Mouse (Mus musculus): ENCODE results near the gene Slc5a2. TPM values are rescaled to one million over a fixed set of nuclear protein-coding genes. Genes with fewer than 3 reads are reported as not detected.
A peak's percentile ranks its signal among the peaks of the same experiment; 100 is the strongest.

The Slc5a2 gene
- polyA plus RNA-seq, 1 experiment from 2014 or later: 2.1 TPM

DNA sequence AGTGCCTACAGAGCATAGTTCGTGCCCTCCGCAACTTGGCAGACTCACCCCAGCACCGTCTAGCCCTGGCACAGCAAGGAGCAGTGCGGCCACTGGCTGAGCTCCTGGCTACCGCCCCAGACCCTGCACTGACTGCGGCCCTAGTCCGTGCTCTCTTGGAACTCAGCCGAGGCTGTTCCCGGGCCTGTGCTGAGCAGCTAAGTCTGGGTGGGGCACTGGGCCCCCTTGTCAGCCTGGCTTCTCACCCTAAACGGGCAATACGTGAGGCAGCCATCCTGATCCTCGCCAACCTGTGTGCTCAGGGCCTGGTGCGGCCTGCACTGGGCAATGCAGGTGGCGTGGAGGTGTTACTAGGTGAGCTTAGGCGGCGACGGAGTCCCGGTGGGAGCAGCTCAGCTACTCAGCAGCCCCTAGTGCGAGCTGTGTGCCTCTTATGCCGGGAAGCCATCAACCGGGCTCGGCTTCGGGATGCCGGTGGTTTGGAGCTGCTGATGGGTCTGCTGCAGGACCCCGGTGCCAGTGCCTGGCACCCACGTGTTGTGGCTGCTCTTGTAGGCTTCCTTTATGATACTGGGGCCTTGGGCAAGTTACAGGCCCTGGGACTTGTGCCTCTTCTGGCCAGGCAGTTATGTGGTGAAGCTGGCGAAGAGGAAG, 25.2 kb upstream of the Slc5a2 start:
- H3K9ac ChIP-seq: no peak overlapping the region
- no peak overlapping the region for H3K27ac ChIP-seq (replicated peaks)
- H3K4me2 ChIP-seq: no peak overlapping the region
- no peak for ATAC-seq (ENCODE audit: insufficient read depth)
- no peaks in the 10 kb centered on the region for H3K27me3 ChIP-seq
- H3K36me3 ChIP-seq (replicated peaks): peaks cover 60% of the 10 kb centered on the region
- no peaks in the 10 kb centered on the region for H3K9me3 ChIP-seq (replicated peaks)
- H3K4me3 ChIP-seq (replicated peaks): no peak overlapping the region
- peaks cover 33% of the 10 kb centered on the region for H3K4me1 ChIP-seq (replicated peaks)
- WGBS (ENCODE audit: insufficient replicate concordance): 88% methylated on average over 27 of the region's 27 CpGs

DNA sequence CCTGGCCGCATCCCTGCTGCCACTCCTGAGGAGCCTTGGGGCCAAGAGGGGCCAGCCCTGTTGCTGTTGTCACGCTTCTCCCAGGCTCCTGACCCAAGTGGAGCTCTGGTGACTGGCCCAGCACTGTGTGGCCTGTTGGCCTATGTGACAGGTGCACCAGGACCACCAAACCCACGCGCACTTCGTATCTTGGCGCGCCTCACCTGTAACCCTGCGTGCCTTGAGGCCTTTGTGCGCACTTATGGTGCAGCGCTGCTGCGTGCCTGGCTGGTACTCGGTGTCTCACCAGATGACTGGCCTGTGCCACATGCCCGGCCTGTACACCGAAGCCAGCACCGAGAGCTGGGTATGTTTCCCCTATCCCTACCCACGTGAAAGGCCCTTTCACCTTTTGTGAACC, 23.1 kb upstream of the Slc5a2 start:
- Histone ChIP-seq H3K4me3 (replicated peaks) (no peak overlapping the region), H3K27ac (replicated peaks) (no peak overlapping the region), H3K9ac (no peak overlapping the region), H3K36me3 (replicated peaks) (peaks cover 55% of the 10 kb centered on the region), H3K4me1 (replicated peaks) (peaks cover 39% of the 10 kb centered on the region), H3K27me3 (peaks cover 8% of the 10 kb centered on the region; the same call in 1 of the 2 replicates), H3K4me2 (no peak overlapping the region), H3K9me3 (replicated peaks) (no peaks in the 10 kb centered on the region)
- 88% methylated on average over 16 of the region's 16 CpGs for WGBS (ENCODE audit: insufficient replicate concordance)
- no peak for ATAC-seq (ENCODE audit: insufficient read depth)

DNA sequence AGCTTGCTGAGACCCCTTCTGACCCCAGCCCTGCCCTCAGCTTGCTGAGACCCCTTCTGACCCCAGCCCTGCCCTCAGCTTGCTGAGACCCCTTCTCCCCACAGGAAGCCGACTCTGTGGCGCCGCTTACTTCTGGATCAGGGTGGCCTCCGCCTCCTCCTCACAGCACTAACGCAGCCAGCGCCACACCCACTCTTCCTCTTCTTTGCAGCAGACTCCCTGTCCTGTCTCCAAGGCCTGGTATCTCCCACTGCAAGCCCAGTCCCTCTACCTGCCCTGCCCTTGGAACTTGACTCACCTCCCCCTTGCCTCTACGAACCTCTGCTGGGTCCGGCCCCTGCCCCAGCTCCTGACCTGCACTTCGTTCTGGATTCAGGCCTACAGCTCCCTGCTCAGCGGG, 21.5 kb upstream of the Slc5a2 start:
- no peak for ATAC-seq (ENCODE audit: insufficient read depth)
- no peak overlapping the region for H3K9ac ChIP-seq
- H3K36me3 ChIP-seq (replicated peaks): peaks cover 55% of the 10 kb centered on the region
- peaks cover 45% of the 10 kb centered on the region for H3K4me1 ChIP-seq (replicated peaks)
- no peak overlapping the region for H3K27ac ChIP-seq (replicated peaks)
- no peaks in the 10 kb centered on the region for H3K9me3 ChIP-seq (replicated peaks)
- 85% methylated on average over 10 of the region's 10 CpGs for WGBS (ENCODE audit: insufficient replicate concordance)
- no peak overlapping the region for H3K4me3 ChIP-seq (replicated peaks)
- H3K27me3 ChIP-seq: peaks cover 13% of the 10 kb centered on the region
- no peak overlapping the region for H3K4me2 ChIP-seq

DNA sequence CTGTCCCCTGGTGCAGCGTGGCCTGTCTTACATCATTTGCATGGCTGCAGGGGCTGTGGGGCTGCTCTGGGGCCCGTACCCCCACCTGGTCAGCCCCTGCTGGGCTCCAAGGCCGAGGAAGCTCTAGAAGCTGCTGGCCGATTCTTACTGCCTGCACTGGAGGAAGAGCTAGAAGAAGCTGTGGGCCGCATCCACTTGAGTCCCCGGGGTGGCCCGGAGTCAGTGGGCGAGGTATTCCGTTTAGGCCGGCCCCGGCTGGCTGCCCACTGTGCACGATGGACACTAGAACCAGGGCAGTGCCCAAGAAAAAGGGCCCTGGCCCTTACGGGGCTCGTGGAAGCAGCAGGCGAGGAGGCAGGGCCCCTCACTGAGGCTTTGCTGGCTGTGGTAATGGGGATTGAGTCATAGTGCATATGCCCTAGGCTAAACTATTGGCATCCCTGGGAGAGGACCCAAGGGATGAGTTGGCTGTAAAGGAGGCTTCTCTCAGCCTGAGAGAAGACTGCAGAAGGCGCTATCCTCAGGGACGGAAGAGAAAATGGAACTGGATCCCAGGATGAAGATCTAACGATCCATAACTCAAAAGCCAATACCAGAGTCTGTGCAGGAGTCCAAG, 20.9 kb upstream of the Slc5a2 start:
- 87% methylated on average over 18 of the region's 18 CpGs for WGBS (ENCODE audit: insufficient replicate concordance)
- Histone ChIP-seq H3K4me2 (no peak overlapping the region), H3K9ac (no peak overlapping the region), H3K9me3 (replicated peaks) (no peaks in the 10 kb centered on the region), H3K27ac (replicated peaks) (no peak overlapping the region), H3K27me3 (peaks cover 17% of the 10 kb centered on the region), H3K4me3 (replicated peaks) (no peak overlapping the region), H3K36me3 (replicated peaks) (peaks cover 52% of the 10 kb centered on the region), H3K4me1 (replicated peaks) (peaks cover 39% of the 10 kb centered on the region)
- no peak for ATAC-seq (ENCODE audit: insufficient read depth)

DNA sequence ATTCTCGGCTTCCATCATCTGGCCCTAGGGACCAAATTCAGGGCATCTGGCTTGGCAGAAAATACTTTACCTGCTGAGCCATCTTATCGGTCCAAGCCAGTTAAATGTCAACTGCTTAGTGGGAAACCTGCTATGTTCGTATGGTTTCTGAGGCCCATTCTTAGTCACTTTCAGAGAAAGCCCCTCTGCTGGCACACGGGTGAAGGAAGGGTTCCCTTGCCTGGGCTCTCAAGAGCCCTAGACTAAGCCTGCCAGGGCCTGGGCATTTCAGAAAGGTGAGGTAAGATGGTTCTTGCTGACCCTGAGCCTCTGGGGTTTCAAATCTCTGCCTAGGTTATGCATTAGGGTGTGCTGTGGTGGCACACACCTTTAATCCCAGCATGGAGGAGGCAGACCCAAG, 19.9 kb upstream of the Slc5a2 start:
- no peaks in the 10 kb centered on the region for H3K9me3 ChIP-seq (replicated peaks)
- ATAC-seq (ENCODE audit: insufficient read depth): no peak
- H3K9ac ChIP-seq: no peak overlapping the region
- H3K4me1 ChIP-seq (replicated peaks): peaks cover 37% of the 10 kb centered on the region
- no peak overlapping the region for H3K4me3 ChIP-seq (replicated peaks)
- no peak overlapping the region for H3K4me2 ChIP-seq
- H3K27me3 ChIP-seq: peaks cover 23% of the 10 kb centered on the region
- H3K27ac ChIP-seq (replicated peaks): no peak overlapping the region
- peaks cover 41% of the 10 kb centered on the region for H3K36me3 ChIP-seq (replicated peaks)
- WGBS (ENCODE audit: insufficient replicate concordance): 77% methylated on average over 4 of the region's 4 CpGs

DNA sequence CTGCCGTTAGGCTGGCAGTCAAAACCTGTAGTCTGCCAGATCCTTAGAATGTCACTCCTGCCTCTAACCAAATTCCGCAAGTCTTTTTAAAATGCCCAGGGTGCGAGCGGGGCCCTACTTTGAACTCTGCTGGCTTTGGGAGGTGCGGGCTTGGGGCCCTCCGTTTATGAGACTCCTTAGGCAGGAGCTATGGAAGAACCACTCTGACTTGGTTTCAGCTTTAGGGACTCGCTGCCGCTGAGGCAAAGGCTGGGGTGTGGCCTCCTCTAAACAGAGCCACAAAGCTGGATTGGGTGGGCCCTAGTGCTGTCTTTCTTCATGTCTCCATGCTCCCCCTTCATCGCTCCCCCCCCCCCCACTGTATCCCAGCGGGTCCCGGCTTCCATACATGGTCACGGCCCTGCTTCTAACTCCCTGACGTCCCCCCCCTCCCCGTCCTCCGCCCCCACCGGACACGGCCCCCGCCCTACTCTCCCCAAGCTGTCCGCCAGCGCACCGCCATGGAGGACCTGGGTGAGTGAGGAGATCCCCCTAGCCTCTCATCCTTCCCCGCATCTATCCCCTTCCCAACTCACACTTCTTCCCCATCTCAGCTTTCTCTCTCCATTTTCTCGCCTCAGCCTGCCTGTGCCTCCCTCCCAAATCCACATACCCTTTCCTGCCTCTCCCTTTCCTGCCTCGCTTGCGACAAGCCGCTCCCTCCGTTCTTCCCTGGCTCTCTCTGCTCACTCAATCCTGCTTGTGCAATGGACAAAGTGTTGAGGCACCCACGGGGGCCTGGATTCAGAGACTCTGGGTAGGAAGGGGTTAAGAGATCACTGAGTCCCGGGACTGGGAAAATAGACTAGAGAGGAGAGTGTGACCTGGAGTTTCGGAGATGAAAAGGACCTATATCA, 18.7 kb upstream of the Slc5a2 start, which contains the start of gene Tgfb1i1:
Gene Tgfb1i1, plus strand, starts transcription at position 317 of the 896 bp plus-strand sequence.
- 10% methylated on average over 29 of the region's 30 CpGs for WGBS (ENCODE audit: insufficient replicate concordance)
- peaks cover 30% of the 10 kb centered on the region for H3K36me3 ChIP-seq (replicated peaks)
- H3K27ac ChIP-seq (replicated peaks): peak within 1 kb of the TSS; percentile 60
- peak within 1 kb of the TSS; percentile 65 for H3K9ac ChIP-seq
- peak within 1 kb of the TSS; percentile 54 for H3K4me3 ChIP-seq (replicated peaks)
- peak within 1 kb of the TSS; percentile 80 for H3K4me2 ChIP-seq
- peaks cover 33% of the 10 kb centered on the region for H3K4me1 ChIP-seq (replicated peaks)
- peak; percentile 37 for ATAC-seq (ENCODE audit: insufficient read depth)
- H3K9me3 ChIP-seq (replicated peaks): no peaks in the 10 kb centered on the region
- peaks cover 33% of the 10 kb centered on the region for H3K27me3 ChIP-seq

DNA sequence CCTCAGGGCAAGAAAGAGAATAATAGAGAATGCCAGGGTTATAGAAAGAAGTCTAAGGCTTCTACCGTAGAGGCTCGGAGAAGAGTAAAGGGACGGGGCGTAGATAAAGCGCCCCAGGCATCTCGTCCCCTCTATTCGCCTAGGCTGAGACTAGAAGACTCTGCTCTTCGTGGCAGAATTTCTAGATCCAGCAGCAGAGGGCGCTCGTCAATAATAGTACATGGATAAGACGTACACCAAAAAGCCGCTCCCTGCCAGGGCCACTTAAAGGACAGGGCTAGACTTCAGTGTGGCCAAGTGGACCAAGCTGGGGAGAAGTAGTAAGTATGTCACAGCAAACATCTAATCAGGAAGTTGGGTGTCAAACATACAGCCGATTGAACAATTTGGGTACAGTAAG, 18.0 kb upstream of the Slc5a2 start:
- Histone ChIP-seq H3K4me2 (peak overlapping the region; percentile 80), H3K4me3 (replicated peaks) (peak overlapping the region; percentile 54), H3K27me3 (peaks cover 40% of the 10 kb centered on the region), H3K9me3 (replicated peaks) (no peaks in the 10 kb centered on the region), H3K9ac (peak overlapping the region; percentile 65), H3K27ac (replicated peaks) (peak overlapping the region; percentile 60), H3K36me3 (replicated peaks) (peaks cover 24% of the 10 kb centered on the region), H3K4me1 (replicated peaks) (peaks cover 39% of the 10 kb centered on the region)
- ATAC-seq (ENCODE audit: insufficient read depth): peak; percentile 81
- WGBS (ENCODE audit: insufficient replicate concordance): 2% methylated on average over 13 of the region's 13 CpGs

DNA sequence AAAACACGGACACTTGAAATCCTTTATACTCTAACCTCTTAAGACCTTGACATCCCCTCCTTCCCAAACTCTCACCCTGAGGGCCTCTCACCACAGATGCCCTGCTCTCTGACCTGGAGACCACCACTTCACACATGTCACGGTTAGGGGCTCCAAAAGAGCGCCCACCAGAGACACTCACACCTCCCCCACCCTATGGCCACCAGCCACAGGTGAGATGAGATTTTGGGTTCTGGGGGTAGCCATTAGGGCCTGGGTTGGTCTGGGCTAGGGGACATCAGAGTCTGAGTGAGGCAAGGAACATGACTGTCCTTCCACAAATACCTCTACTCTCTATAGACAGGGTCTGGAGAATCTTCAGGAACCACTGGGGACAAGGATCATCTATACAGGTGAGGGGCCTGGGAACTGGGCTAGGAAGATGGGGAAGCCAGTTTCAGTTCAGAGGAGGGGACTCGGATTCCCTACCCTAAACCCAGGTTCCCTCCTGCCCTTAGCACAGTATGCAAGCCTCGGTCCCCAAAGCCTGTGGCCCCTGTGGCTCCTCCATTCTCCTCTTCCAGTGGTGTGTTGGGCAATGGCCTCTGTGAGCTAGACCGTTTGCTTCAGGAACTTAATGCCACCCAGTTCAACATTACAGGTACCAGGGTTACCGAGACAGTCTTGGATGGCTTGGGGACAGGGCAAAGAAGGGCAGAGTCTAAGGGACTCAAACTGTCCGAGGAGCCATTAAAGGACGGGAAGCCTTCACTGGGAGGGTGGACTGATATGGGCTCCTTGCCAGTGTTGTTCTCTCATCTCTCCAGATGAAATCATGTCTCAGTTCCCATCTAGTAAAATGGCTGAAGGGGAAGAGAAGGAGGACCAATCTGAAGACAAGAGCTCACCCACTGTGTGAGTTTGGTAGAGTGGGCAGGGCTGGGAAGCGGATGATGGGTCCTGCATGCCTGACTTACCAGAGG, 17.1 kb upstream of the Slc5a2 start:
- H3K27ac ChIP-seq (replicated peaks): no peak overlapping the region
- H3K4me3 ChIP-seq (replicated peaks): no peak overlapping the region
- H3K4me1 ChIP-seq (replicated peaks): peaks cover 42% of the 10 kb centered on the region
- H3K36me3 ChIP-seq (replicated peaks): peaks cover 17% of the 10 kb centered on the region
- H3K9me3 ChIP-seq (replicated peaks): no peaks in the 10 kb centered on the region
- peaks cover 50% of the 10 kb centered on the region for H3K27me3 ChIP-seq
- no peak overlapping the region for H3K9ac ChIP-seq
- no peak for ATAC-seq (ENCODE audit: insufficient read depth)
- peak overlapping the region; percentile 80; the same call in 1 of the 2 replicates for H3K4me2 ChIP-seq
- 76% methylated on average over 10 of the region's 10 CpGs for WGBS (ENCODE audit: insufficient replicate concordance)

DNA sequence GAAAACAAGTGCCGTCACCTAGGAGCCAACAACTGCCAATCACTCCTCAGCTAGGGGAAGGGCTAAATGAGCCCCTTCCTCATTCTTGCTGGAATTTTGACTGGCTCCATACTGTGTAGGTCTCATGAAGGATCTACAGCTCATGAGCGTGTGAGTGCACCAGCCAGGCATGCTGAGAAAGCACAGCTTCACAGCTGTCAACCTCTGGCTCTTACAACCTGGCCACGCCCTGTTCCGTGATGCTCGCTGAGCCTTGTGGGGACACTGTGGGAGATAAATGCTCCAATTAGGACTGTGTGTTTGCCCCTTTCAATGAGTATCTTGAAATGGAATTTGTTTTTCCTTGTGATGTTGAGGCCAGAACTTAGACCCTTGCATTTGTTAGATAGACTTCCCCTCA, 15.5 kb upstream of the Slc5a2 start:
- 57% methylated on average over 5 of the region's 5 CpGs for WGBS (ENCODE audit: insufficient replicate concordance)
- H3K27me3 ChIP-seq: peaks cover 65% of the 10 kb centered on the region
- H3K4me1 ChIP-seq (replicated peaks): peaks cover 42% of the 10 kb centered on the region
- H3K36me3 ChIP-seq (replicated peaks): peaks cover 5% of the 10 kb centered on the region
- H3K9me3 ChIP-seq (replicated peaks): no peaks in the 10 kb centered on the region
- no peak overlapping the region for H3K4me2 ChIP-seq
- no peak overlapping the region for H3K27ac ChIP-seq (replicated peaks)
- H3K9ac ChIP-seq: no peak overlapping the region
- H3K4me3 ChIP-seq (replicated peaks): no peak overlapping the region
- no peak for ATAC-seq (ENCODE audit: insufficient read depth)

DNA sequence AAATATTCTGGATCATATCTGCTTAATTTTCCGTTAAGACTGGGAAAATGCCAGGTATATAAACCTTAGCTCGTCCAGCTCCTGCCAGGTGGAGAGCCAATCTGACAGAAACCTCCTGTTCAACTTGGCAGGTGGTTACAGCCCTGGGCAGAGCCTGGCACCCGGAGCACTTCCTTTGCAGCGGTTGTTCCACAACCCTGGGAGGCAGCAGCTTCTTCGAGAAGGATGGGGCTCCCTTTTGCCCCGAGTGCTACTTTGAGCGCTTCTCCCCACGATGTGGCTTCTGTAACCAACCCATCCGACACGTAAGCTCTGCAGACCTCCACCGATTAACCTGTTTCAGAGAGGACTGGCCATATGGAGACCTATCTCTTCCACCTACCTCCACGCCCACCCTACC, 13.5 kb upstream of the Slc5a2 start:
- ATAC-seq (ENCODE audit: insufficient read depth): no peak
- Histone ChIP-seq H3K9ac (no peak overlapping the region), H3K4me3 (replicated peaks) (no peak overlapping the region)

More for the DNA sequence above, 13.5 kb upstream of the Slc5a2 start:
- no peaks in the 10 kb centered on the region for H3K36me3 ChIP-seq (replicated peaks)
- H3K9me3 ChIP-seq (replicated peaks): no peaks in the 10 kb centered on the region
- H3K27ac ChIP-seq (replicated peaks): no peak overlapping the region
- no peak overlapping the region for H3K4me2 ChIP-seq
- peaks cover 32% of the 10 kb centered on the region for H3K4me1 ChIP-seq (replicated peaks)
- 50% methylated on average over 12 of the region's 12 CpGs for WGBS (ENCODE audit: insufficient replicate concordance)
- peaks cover 75% of the 10 kb centered on the region for H3K27me3 ChIP-seq

Measured in liver, embryonic 15.5 days (tissue).